Mouse (Mus musculus) kidney, postnatal 0 days (tissue): ENCODE measurements at regions not wholly inside any gene's neighbourhood (a gene's known extent, or its start where the extent isn't known, plus 50 kb on each side); places are given as distances from the start of the nearest gene placed in this dataset.

ENCODE experiments used
- ATAC-seq: fragments of 200-750 bp; cut with Nextera tagmentation; replicated peaks from 2 replicates; pipeline ENCODE4 v1.8.0; 2017; ENCODE audit warnings: low read depth, moderate number of reproducible peaks, moderate TSS enrichment, moderate library complexity; ENCODE audit not compliant: low FRiP score
- DNase-seq: peaks from one replicate; pipeline ENCODE4 v3.0.0-alpha.2; 2016; ENCODE audit warnings: low spot score
- H3K27ac ChIP-seq: fragments of 300-500 bp; sonication (generic); 2 replicates; pipeline ENCODE4 v1.5.1; 2014; ENCODE audit warnings: mild to moderate bottlenecking
- H3K27me3 ChIP-seq: fragments of 300-500 bp; sonication (generic); 2 replicates; pipeline ENCODE4 v1.6.1; 2014; ENCODE audit warnings: low read length, mixed read lengths; ENCODE audit not compliant: insufficient read depth
- H3K36me3 ChIP-seq: fragments of 300-500 bp; sonication (generic); 2 replicates; pipeline ENCODE4 v1.6.1; 2014; ENCODE audit warnings: low read length, mixed read lengths; ENCODE audit not compliant: insufficient read depth
- H3K4me1 ChIP-seq: fragments of 300-500 bp; sonication (generic); replicated peaks from 2 replicates; pipeline ENCODE4 v1.6.1; 2014; ENCODE audit warnings: antibody characterized with exemption, low read length, mixed read lengths; ENCODE audit not compliant: insufficient read depth
- H3K4me2 ChIP-seq: fragments of 300-500 bp; sonication (generic); 2 replicates; pipeline ENCODE4 v1.6.1; 2014; ENCODE audit warnings: mild to moderate bottlenecking, low read length, moderate library complexity, mixed read lengths
- H3K4me3 ChIP-seq: fragments of 300-500 bp; sonication (generic); replicated peaks from 2 replicates; pipeline ENCODE4 v1.5.1; 2014; ENCODE audit warnings: low read depth, low read length
- H3K9ac ChIP-seq: fragments of 300-500 bp; sonication (generic); 2 replicates; pipeline ENCODE4 v1.6.1; 2014; ENCODE audit warnings: low read depth, low read length
- H3K9me3 ChIP-seq: fragments of 300-500 bp; sonication (generic); replicated peaks from 2 replicates; pipeline ENCODE4 v1.6.1; 2016; ENCODE audit warnings: low read length, inconsistent platforms, mixed read lengths
- CTCF ChIP-seq: IDR thresholded peaks from 2 replicates; pipeline ENCODE4 v1.5.1; 2016; ENCODE audit warnings: antibody characterized with exemption, low read depth, mild to moderate bottlenecking, moderate library complexity
- WGBS: fragments of 180-500 bp; shearing (Covaris S2); extraction: QIAGEN DNeasy Blood & Tissue Kit; methylation state at CpG from one replicate; pipeline ENCODE4 v1.1.7; 2014; 5-methylcytosine and 5-hydroxymethylcytosine counted together

- no peak for TF ChIP-seq CTCF
- H3K9me3 ChIP-seq, result no peaks in the 10 kb centered on the region
- no peaks in the 10 kb centered on the region for H3K27me3 ChIP-seq
- H3K4me1 ChIP-seq, result peaks cover 3% of the 10 kb centered on the region; the same call in 1 of the 2 replicates
- H3K27ac ChIP-seq, result no peak overlapping the region
- no peak overlapping the region for H3K4me3 ChIP-seq
- no peaks in the 10 kb centered on the region for H3K36me3 ChIP-seq
- H3K9ac ChIP-seq, result no peak overlapping the region
- H3K4me2 ChIP-seq, result no peak overlapping the region
- WGBS, result 41% methylated on average over 5 of the region's 5 CpGs
- ATAC-seq, result no peak
- no peak for DNase-seq
Observed at GRCm38 (mm10) chr6:118259881-118260280, 62.4 kb upstream of the Ret start.

DNA sequence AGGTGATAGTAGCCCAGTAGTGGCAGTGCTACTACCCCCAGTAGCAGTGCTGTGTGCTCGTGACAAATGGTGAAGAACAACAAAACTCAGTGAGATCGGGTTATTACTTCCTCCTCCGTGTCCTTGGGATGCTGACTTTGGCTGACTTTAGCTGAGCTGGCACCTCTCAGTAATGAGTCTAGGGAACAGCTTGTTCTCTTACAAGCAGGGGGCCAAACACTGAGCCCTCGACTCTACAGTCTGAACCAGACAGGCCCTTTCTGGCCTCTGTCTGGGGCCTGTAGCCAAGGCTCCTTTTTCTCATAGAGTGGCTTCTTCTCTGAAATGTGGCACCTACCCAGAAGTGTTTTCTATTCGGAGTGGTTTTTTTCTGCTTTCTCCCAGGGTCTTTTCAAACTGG lies 57.4 kb upstream of the Ret start:
- TF ChIP-seq CTCF, result no peak
- H3K36me3 ChIP-seq, result no peaks in the 10 kb centered on the region
- H3K4me2 ChIP-seq, result no peak overlapping the region
- DNase-seq (no peak), ATAC-seq (no peak)
- no peaks in the 10 kb centered on the region for H3K4me1 ChIP-seq
- H3K27ac ChIP-seq, result no peak overlapping the region
- H3K9ac ChIP-seq, result no peak overlapping the region
- H3K27me3 ChIP-seq, result no peaks in the 10 kb centered on the region
- no peaks in the 10 kb centered on the region for H3K9me3 ChIP-seq
- H3K4me3 ChIP-seq, result no peak overlapping the region
- WGBS, result 41% methylated on average over 5 of the region's 5 CpGs

DNA sequence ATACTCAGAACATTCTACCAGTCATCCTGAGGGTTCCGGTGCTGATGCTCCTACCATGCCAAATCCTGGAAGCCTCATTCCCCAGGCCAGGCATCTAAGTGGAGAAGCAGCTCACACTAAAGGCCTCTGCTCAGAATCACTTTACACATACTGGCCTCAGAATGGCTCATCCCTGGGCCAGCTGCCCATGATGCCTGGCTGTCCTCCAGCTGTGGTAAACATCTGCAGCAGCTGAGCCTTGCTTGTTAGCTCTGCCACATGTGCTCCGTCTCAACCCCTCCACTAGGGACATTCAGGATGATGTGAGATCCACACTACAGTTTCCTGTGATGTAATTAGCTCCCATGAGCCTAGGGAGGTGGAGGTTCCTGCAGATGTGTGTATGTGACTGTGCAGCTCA lies 55.2 kb upstream of the Ret start:
- Histone ChIP-seq H3K4me2 (no peak overlapping the region), H3K36me3 (no peaks in the 10 kb centered on the region), H3K9me3 (no peaks in the 10 kb centered on the region), H3K4me1 (no peaks in the 10 kb centered on the region), H3K4me3 (no peak overlapping the region), H3K9ac (no peak overlapping the region), H3K27ac (no peak overlapping the region), H3K27me3 (no peaks in the 10 kb centered on the region)
- no peak for DNase-seq
- ATAC-seq, result no peak
- no peak for TF ChIP-seq CTCF
- WGBS, result 86% methylated on average over 2 of the region's 2 CpGs

DNA sequence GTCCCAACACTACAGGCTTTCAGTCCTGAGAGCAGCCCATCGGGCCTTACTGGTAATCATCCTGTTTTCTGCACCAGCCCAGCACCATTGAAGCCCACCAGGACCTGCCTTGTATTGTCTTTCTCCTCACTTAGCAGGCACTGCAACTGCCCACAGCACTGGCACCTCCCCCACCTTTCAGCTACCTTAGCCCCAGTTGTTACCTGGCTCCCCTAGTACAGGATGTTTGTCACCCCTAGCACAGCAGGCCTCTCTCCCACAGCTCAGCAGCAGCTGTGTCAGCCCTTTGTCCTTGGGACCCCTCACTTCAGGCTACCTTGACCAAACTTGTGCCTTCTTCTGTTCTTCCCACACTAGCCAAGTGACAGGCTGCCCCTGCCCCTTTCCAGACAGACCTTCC lies 53.6 kb upstream of the Ret start:
- Histone ChIP-seq H3K27ac (no peak overlapping the region), H3K4me3 (no peak overlapping the region), H3K4me2 (no peak overlapping the region), H3K9me3 (no peaks in the 10 kb centered on the region), H3K9ac (no peak overlapping the region), H3K36me3 (no peaks in the 10 kb centered on the region), H3K27me3 (no peaks in the 10 kb centered on the region), H3K4me1 (no peaks in the 10 kb centered on the region)
- no peak for ATAC-seq
- TF ChIP-seq CTCF, result no peak
- no peak for DNase-seq
- WGBS, result 75% methylated on average over 1 of the region's 1 CpGs

DNA sequence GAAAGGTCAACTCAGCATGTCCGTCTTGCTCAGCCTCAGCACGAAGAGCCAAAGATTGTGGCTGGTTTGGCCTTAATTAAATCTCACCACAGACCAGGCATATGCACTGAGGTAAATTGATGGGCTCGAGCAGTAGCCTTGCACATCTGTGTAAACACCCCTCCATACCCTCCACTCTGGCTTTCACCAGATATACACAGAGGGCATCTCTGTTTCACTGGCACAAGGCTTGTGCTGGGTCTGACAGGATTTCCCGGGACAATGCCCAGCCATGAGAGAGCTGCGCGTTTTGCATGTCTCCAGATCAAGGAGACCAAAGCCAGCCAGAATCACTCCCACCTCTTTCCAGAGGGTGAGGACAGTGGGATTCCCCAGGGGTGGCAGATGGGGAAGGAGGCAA lies 52.5 kb upstream of the Ret start:
- no peak overlapping the region for H3K4me2 ChIP-seq
- DNase-seq, result no peak
- no peak overlapping the region for H3K9ac ChIP-seq
- WGBS, result 67% methylated on average over 6 of the region's 6 CpGs
- H3K4me3 ChIP-seq, result no peak overlapping the region
- no peak for TF ChIP-seq CTCF
- no peak for ATAC-seq
- H3K9me3 ChIP-seq, result no peaks in the 10 kb centered on the region
- no peaks in the 10 kb centered on the region for H3K4me1 ChIP-seq
- H3K27me3 ChIP-seq, result no peaks in the 10 kb centered on the region
- no peaks in the 10 kb centered on the region for H3K36me3 ChIP-seq
- no peak overlapping the region for H3K27ac ChIP-seq
